Mouse (Mus musculus): ENCODE results near the gene Bcl3. TPM values are rescaled to one million over a fixed set of nuclear protein-coding genes. Genes with fewer than 3 reads are reported as not detected.
"Not testable (repeated sequence)": the region's sequence is repeated elsewhere in the genome, so short reads cannot be mapped to it uniquely, and the experiment has no call there.

The Bcl3 gene
- polyA plus RNA-seq, 1 experiment from 2014 or later = 0.71 TPM

DNA sequence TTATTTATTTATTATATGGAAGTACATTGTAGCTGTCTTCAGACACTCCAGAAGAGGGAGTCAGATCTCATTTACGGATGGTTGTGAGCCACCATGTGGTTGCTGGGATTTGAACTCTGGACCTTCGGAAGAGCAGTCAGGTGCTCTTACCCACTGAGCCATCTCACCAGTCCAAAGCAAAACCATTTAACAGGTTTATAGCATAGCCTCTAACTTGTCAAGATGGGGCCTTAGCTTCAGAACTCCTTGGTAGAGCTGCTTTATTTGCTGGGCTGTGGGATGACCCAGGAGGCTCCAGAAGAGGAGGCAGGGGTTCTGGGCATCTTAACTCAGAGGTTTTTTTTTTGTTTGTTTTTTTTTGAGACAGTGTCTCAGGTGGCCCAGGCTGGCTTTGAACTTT is 31.1 kb downstream of the Bcl3 start:
- H3K27me3 ChIP-seq (ENCODE audit: control insufficient read depth, insufficient read depth, low read length) = peaks cover 11% of the 10 kb centered on the region
- 85% methylated on average over 2 of the region's 2 CpGs for WGBS
- not testable (repeated sequence) for H3K9me3 ChIP-seq (ENCODE audit: control insufficient read depth, low read length); ATAC-seq (ENCODE audit: insufficient number of reproducible peaks, low FRiP score, low TSS enrichment, low read depth); H3K4me3 ChIP-seq (ENCODE audit: low read depth, low read length); H3K27ac ChIP-seq (replicated peaks; ENCODE audit: low read depth, low read length); DNase-seq (ENCODE audit: low spot score); H3K4me1 ChIP-seq (ENCODE audit: control insufficient read depth, insufficient read depth, low read length); H3K4me2 ChIP-seq (ENCODE audit: low read depth, severe bottlenecking); H3K9ac ChIP-seq (ENCODE audit: low read length); H3K36me3 ChIP-seq (ENCODE audit: control insufficient read depth, insufficient read depth, low read length)

DNA sequence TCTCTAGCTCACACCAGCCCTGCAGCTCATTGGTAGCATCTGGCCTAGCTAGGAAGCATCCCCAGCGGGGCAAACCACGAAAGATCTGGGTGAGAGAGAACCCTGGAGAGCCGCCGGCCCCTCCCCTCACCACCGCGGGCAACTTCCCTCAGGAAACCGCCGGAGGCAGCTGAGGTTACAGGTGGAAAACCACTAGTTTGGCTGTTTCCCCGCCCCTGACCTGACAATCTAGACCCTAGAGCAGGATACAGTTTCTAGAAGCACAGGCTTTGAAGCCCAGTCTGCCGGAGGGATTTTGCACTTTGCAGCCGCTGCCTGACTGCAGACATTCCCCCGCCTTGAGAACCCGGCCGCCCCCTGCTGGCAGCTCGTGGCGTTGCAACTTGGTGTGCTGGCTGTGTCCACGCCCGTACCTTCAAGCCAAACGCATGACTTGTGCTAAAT is 32.6 kb downstream of the Bcl3 start:
- WGBS = 1% methylated on average over 19 of the region's 19 CpGs
- no peak overlapping the region for H3K27ac ChIP-seq (replicated peaks; ENCODE audit: low read depth, low read length)
- ATAC-seq (ENCODE audit: insufficient number of reproducible peaks, low FRiP score, low TSS enrichment, low read depth) = peak; percentile 75; the same call in 1 of the 2 replicates

DNA sequence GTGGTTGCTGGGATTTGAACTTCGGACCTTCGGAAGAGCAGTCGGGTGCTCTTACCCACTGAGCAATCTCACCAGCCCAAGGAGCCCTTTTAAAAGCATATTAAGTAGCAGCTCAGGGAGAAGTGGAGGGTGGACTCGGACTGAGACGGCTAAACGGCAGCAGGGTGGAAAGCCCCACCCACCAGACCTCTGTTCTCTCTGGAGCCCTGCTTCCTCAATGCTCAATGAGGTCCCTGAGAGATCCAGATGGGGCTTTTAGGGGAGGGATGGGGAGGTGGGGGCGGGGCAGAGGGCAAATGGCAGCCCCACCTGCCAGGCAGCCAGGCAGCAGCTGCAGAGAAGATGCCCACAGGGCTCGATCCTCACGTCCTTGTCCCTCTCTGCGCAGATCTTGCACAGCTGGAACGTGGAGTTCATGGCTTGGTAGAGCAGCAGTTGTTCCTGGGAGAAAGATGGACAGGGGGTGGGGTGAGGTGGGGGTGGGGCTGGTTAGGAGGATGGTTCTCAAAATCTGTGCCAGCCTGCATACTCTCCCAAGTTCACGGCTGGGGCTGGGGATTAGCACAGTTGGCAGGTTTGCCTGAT is 36.6 kb downstream of the Bcl3 start:
- H3K4me2 ChIP-seq (ENCODE audit: low read depth, severe bottlenecking) = no peak overlapping the region
- ATAC-seq (ENCODE audit: insufficient number of reproducible peaks, low FRiP score, low TSS enrichment, low read depth) = no peak
- H3K4me1 ChIP-seq (ENCODE audit: control insufficient read depth, insufficient read depth, low read length) = no peaks in the 10 kb centered on the region
- H3K9me3 ChIP-seq (ENCODE audit: control insufficient read depth, low read length) = no peaks in the 10 kb centered on the region
- H3K9ac ChIP-seq (ENCODE audit: low read length) = no peak overlapping the region
- H3K36me3 ChIP-seq (ENCODE audit: control insufficient read depth, insufficient read depth, low read length) = no peaks in the 10 kb centered on the region
- 0 out of 2 replicates have a peak, but pooled peaks cover 2% of the 10 kb centered on the region for H3K27me3 ChIP-seq (ENCODE audit: control insufficient read depth, insufficient read depth, low read length)
- no peak overlapping the region for H3K4me3 ChIP-seq (ENCODE audit: low read depth, low read length)
- no peak for DNase-seq (ENCODE audit: low spot score)
- WGBS = 36% methylated on average over 12 of the region's 12 CpGs
- no peak overlapping the region for H3K27ac ChIP-seq (replicated peaks; ENCODE audit: low read depth, low read length)

More for the DNA sequence above, 32.6 kb downstream of the Bcl3 start:
- Histone ChIP-seq H3K36me3 (ENCODE audit: control insufficient read depth, insufficient read depth, low read length) (no peaks in the 10 kb centered on the region), H3K9ac (ENCODE audit: low read length) (peak overlapping the region; percentile 19), H3K27me3 (ENCODE audit: control insufficient read depth, insufficient read depth, low read length) (0 out of 2 replicates have a peak, but pooled peaks cover 2% of the 10 kb centered on the region), H3K9me3 (ENCODE audit: control insufficient read depth, low read length) (no peaks in the 10 kb centered on the region; the same call in 1 of the 2 replicates), H3K4me1 (ENCODE audit: control insufficient read depth, insufficient read depth, low read length) (no peaks in the 10 kb centered on the region), H3K4me3 (ENCODE audit: low read depth, low read length) (no peak overlapping the region; the same call in 1 of the 2 replicates), H3K4me2 (ENCODE audit: low read depth, severe bottlenecking) (peak overlapping the region; percentile 55)
- DNase-seq (ENCODE audit: low spot score) = peak; percentile 97

DNA sequence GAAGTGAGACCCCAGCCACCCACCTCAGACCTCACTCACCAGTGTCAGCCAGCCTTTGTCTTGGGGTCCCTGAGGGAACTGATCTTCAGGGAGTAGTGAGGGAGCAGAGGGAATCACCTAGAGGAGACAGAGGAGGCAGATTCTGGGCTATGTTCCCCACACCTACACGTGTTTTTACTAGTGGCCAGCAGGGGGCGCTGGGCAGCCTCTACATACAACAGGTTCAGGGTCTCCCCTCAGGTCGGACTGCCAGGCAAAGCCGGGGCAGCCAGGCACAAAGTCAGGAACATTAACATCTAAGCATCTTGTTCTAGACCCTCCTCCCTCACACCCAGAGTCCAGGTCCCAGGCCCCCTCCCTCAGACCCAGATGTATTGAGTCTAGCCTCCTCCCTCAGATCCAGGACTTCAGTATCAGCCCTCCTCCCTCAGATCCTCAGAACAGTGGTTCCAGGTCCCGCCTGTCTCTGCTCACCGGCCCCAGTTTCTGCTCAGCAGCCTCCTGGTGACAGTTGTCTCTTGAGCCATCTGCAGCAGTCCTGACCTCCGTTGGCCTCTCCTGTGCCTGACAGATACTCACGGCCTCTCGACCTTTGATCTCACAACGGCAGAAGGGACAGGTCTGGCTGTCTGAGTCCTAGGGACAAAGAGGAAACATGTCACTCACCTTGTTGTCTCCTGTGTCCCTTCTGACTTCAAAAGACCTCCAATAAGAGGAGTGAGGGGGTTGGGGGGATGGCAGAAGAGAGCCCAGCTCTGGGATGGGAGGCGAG is 37.6 kb downstream of the Bcl3 start:
- no peak for ATAC-seq (ENCODE audit: insufficient number of reproducible peaks, low FRiP score, low TSS enrichment, low read depth)
- Histone ChIP-seq H3K9me3 (ENCODE audit: control insufficient read depth, low read length) (no peaks in the 10 kb centered on the region), H3K9ac (ENCODE audit: low read length) (no peak overlapping the region), H3K4me3 (ENCODE audit: low read depth, low read length) (no peak overlapping the region), H3K36me3 (ENCODE audit: control insufficient read depth, insufficient read depth, low read length) (no peaks in the 10 kb centered on the region), H3K4me2 (ENCODE audit: low read depth, severe bottlenecking) (no peak overlapping the region), H3K4me1 (ENCODE audit: control insufficient read depth, insufficient read depth, low read length) (no peaks in the 10 kb centered on the region), H3K27ac (replicated peaks; ENCODE audit: low read depth, low read length) (no peak overlapping the region), H3K27me3 (ENCODE audit: control insufficient read depth, insufficient read depth, low read length) (no peaks in the 10 kb centered on the region)
- peak; percentile 34 for DNase-seq (ENCODE audit: low spot score)
- 21% methylated on average over 11 of the region's 11 CpGs for WGBS

GRCm38 (mm10) chr7:19783630-19784029 is 38.9 kb downstream of the Bcl3 start:
- Histone ChIP-seq H3K9ac (ENCODE audit: low read length) (no peak overlapping the region), H3K27me3 (ENCODE audit: control insufficient read depth, insufficient read depth, low read length) (no peaks in the 10 kb centered on the region), H3K4me3 (ENCODE audit: low read depth, low read length) (no peak overlapping the region), H3K4me1 (ENCODE audit: control insufficient read depth, insufficient read depth, low read length) (no peaks in the 10 kb centered on the region), H3K27ac (replicated peaks; ENCODE audit: low read depth, low read length) (no peak overlapping the region), H3K36me3 (ENCODE audit: control insufficient read depth, insufficient read depth, low read length) (no peaks in the 10 kb centered on the region), H3K9me3 (ENCODE audit: control insufficient read depth, low read length) (no peaks in the 10 kb centered on the region), H3K4me2 (ENCODE audit: low read depth, severe bottlenecking) (no peak overlapping the region)
- DNase-seq (ENCODE audit: low spot score) (no peak), ATAC-seq (ENCODE audit: insufficient number of reproducible peaks, low FRiP score, low TSS enrichment, low read depth) (no peak)
- WGBS = 73% methylated on average over 8 of the region's 8 CpGs

DNA sequence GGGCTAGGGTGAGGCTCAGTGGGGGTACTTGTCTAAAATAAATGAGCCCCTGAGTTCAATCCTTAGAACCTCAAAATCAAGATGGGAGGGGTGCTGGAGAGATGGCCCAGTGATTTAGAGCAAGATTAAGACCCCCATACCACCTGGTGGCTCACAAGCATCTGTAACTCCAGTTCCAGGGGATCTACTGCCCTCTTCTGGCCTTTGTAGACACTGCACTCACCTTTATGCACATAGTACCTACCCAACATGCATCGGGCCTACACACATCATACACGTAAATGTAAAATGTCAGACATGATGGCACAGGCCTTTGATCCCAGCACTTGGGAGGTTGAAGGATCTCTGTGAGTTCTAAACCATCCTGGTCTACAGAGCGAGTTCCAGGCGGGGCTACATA is 39.9 kb downstream of the Bcl3 start:
- no peaks in the 10 kb centered on the region for H3K36me3 ChIP-seq (ENCODE audit: control insufficient read depth, insufficient read depth, low read length)
- H3K4me1 ChIP-seq (ENCODE audit: control insufficient read depth, insufficient read depth, low read length) = no peaks in the 10 kb centered on the region
- no peak overlapping the region for H3K4me3 ChIP-seq (ENCODE audit: low read depth, low read length)
- no peak overlapping the region for H3K27ac ChIP-seq (replicated peaks; ENCODE audit: low read depth, low read length)
- ATAC-seq (ENCODE audit: insufficient number of reproducible peaks, low FRiP score, low TSS enrichment, low read depth) (no peak), DNase-seq (ENCODE audit: low spot score) (peak; percentile 39)
- H3K9me3 ChIP-seq (ENCODE audit: control insufficient read depth, low read length) = no peaks in the 10 kb centered on the region
- no peak overlapping the region for H3K4me2 ChIP-seq (ENCODE audit: low read depth, severe bottlenecking)
- H3K9ac ChIP-seq (ENCODE audit: low read length) = no peak overlapping the region
- 92% methylated on average over 4 of the region's 4 CpGs for WGBS
- H3K27me3 ChIP-seq (ENCODE audit: control insufficient read depth, insufficient read depth, low read length) = no peaks in the 10 kb centered on the region

- H3K27me3 ChIP-seq (ENCODE audit: control insufficient read depth, insufficient read depth, low read length) = no peaks in the 10 kb centered on the region
- ATAC-seq (ENCODE audit: insufficient number of reproducible peaks, low FRiP score, low TSS enrichment, low read depth) = no peak
Observed at GRCm38 (mm10) chr7:19781741-19782140, 40.8 kb downstream of the Bcl3 start.

GRCm38 (mm10) chr7:19779903-19780302 is 42.7 kb downstream of the Bcl3 start:
- 83% methylated on average over 4 of the region's 4 CpGs for WGBS
- Histone ChIP-seq H3K27ac (replicated peaks; ENCODE audit: low read depth, low read length) (no peak overlapping the region), H3K36me3 (ENCODE audit: control insufficient read depth, insufficient read depth, low read length) (no peaks in the 10 kb centered on the region), H3K9me3 (ENCODE audit: control insufficient read depth, low read length) (no peaks in the 10 kb centered on the region), H3K4me2 (ENCODE audit: low read depth, severe bottlenecking) (no peak overlapping the region), H3K27me3 (ENCODE audit: control insufficient read depth, insufficient read depth, low read length) (no peaks in the 10 kb centered on the region), H3K9ac (ENCODE audit: low read length) (no peak overlapping the region), H3K4me3 (ENCODE audit: low read depth, low read length) (no peak overlapping the region), H3K4me1 (ENCODE audit: control insufficient read depth, insufficient read depth, low read length) (no peaks in the 10 kb centered on the region)
- ATAC-seq (ENCODE audit: insufficient number of reproducible peaks, low FRiP score, low TSS enrichment, low read depth) = no peak
- no peak for DNase-seq (ENCODE audit: low spot score)

More at GRCm38 (mm10) chr7:19781741-19782140, 40.8 kb downstream of the Bcl3 start:
- Histone ChIP-seq H3K4me1 (ENCODE audit: control insufficient read depth, insufficient read depth, low read length) (no peaks in the 10 kb centered on the region), H3K9me3 (ENCODE audit: control insufficient read depth, low read length) (no peaks in the 10 kb centered on the region), H3K9ac (ENCODE audit: low read length) (no peak overlapping the region), H3K36me3 (ENCODE audit: control insufficient read depth, insufficient read depth, low read length) (no peaks in the 10 kb centered on the region), H3K4me2 (ENCODE audit: low read depth, severe bottlenecking) (no peak overlapping the region), H3K4me3 (ENCODE audit: low read depth, low read length) (no peak overlapping the region), H3K27ac (replicated peaks; ENCODE audit: low read depth, low read length) (no peak overlapping the region)
- WGBS = 90% methylated on average over 7 of the region's 7 CpGs
- no peak for DNase-seq (ENCODE audit: low spot score)

All from limb, embryonic 11.5 days (tissue).